Mouse (Mus musculus): ENCODE results near the gene Gm45062.

DNA sequence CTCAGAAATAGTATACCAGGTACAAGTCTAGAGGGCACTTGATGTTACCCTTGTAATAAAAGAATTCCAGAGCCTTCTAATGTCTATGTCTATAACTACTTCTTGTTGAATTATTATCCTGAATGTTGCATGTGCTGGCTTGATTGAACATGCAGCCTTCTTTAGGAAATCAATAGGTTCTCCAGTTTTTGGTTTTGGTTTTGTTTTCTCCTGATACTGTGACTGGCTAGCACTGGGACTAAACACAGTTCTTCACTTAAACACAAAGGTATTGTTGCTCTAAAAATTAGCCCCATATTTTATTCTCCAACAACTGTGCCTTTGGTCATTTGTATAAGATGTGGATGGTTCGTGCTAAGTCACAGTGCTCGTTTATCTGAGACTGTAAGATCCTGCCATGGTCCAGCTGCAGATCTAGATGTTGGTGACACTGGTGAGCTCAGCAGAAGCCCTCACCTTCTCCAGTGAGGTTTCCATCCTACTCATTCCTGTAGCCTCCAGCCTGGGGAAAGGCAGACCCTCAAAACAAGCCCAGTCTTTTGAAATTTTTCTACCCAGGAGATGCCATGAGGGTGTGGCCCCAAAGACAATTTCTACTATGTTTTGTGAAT lies 89.9 kb downstream of the Gm45062 start:
- TF ChIP-seq CTCF (IDR thresholded peaks at IDR 0.05; ENCODE audit: low read depth, low read length) (no peak), EP300 (IDR thresholded peaks at IDR 0.05; ENCODE audit: insufficient read depth, low read depth, low read length) (no peak)

Measured in ES-Bruce4 (cell line).